Mouse (Mus musculus) heart, postnatal 25 days (tissue): ENCODE measurements at regions not wholly inside any gene's neighbourhood (a gene's known extent, or its start where the extent isn't known, plus 50 kb on each side); places are given as distances from the start of the nearest gene placed in this dataset.

Experiments used
- DNase-seq: peaks from one replicate; pipeline ENCODE4 v3.0.0; 2022; ENCODE audit warnings: low spot score
- intact Hi-C: fragments of 180-260 bp; cut with DNase I; formaldehyde crosslinking; loops from one replicate; pipeline ENCODE4 v1.15.1; 2025

DNA sequence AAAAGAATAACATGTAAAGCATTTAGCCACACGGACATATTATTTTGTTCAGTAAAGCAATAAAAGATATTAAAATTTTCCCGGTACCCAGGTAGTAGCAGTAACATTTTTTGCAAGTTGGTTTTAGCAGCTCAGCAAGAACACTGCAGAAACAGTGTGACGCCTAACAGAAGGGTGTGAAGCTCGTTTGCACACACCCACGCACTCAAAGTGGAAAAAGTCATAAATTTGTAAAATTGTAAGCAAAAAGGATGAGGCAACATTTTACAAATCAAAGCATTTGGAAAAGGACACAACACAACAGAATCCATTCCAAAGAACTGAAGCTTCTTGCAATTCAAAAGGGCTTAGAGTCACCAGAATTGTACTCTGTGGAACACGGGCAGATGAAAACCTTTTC is 1053.6 kb upstream of the Celf2 start:
- intact Hi-C loops, result no loop called here
- DNase-seq, result no peak

DNA sequence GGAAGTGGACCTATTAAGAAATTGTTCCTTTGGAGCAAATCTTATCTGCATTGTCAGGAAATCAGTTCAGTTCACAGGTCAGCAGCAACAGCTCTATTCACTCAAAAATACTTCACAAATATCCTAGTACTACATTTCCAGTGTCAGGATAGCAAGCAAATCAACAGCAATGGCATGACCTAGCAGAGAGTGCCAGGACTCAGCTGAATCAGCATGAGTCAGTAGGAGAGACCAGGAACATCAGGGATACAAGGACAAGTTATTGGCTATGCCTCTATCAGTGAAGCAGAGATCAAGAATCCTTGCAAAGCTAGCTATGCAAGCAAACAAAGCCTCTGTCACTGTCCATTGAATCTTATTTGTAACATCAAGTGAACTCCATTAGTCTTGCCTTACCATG is 1036.8 kb upstream of the Celf2 start:
- DNase-seq, result no peak
- intact Hi-C loops, result no loop called here

DNA sequence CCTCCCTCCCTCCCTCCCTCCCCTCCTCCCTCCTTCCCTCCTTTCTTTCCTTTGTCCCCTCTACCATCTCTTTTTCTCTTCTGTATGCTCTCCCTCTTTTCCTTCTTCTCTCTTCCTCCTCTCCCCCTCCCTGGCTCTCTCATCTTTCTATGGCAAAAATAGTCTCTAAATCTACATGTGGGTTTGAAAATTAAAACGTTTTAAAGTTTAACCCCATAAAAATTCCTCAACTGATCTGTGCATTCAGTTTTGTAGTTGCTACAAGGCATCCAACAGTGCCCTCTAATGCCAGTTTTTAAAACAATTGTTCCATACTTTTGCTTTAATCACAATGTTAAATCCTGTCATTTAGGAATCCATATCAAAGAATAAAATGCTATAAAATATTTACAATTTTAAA is 1027.5 kb upstream of the Celf2 start:
- no peak for DNase-seq
- intact Hi-C loops, result no loop called here

DNA sequence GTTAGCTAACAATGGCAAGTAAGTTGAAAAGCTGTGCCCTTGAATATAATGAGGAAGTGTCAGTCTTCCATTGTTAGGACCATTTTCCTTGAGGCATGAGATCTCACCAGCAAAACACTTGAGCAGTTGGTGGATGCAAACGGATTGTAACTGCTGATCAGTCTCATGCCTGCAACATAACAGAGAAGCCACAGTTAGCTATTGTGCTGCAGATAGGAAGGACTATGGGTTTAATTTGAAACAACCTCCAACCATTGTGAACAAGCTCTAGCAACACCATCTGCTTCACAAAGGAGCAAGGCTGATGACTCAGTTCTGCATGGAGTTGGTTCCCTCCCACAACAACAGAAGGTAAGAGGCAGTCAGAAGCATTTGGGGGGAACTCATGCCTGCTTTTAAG is 989.1 kb upstream of the Celf2 start:
- intact Hi-C loops, result no loop called here

DNA sequence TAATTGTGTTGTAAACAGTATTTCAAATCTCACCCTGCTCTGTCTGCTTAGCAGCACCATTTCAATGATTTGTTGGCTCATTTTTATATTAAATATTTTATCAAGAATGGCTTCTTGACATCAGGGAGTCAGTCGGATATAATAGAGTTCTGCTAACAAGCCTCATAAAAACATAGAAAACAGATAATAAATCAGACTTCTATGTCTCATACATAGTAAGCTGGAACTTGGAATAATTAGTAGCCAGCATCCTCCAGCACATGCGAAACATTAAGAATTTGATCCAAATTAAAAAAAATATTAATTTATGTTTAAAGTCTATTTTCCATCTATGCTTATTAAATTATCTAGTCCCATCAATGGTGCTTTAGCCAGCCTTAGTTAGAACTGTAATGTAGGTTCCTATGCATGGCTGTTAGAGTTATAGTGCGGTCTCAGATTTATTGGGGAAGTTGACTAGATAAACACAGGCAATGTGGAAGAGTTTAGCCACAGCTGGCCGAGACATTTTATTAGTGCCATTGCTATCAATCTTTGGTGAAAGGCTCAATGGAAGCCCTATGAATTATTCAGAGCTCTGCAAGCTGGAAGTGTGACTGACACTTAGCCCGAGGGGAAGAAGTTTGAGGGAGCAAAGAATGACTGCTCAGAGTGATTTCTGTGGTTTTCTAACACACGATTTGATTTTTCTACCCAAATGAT is 968.6 kb upstream of the Celf2 start:
- intact Hi-C loops, result no loop called here
- no peak for DNase-seq

More for the DNA sequence above, 989.1 kb upstream of the Celf2 start:
- DNase-seq, result no peak

DNA sequence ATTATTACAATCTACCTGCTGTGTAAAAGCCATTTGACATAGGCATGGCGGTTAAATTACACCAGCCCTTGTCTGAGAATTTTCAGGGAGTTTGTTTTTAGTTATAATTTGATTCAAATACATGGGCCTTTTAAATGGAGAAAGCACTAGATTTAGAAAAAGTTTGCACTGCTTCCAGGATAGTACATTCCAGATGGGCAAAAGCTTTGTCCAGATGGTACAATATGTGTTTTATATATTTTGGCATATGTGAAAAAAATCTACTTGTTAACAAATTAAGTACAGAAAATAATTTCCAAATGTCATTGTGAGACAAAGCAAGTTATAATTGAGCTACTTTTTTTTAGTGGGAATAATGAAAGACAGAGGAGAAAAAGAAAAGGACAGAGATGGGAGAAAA is 961.2 kb upstream of the Celf2 start:
- intact Hi-C loops, result no loop called here
- DNase-seq, result no peak

DNA sequence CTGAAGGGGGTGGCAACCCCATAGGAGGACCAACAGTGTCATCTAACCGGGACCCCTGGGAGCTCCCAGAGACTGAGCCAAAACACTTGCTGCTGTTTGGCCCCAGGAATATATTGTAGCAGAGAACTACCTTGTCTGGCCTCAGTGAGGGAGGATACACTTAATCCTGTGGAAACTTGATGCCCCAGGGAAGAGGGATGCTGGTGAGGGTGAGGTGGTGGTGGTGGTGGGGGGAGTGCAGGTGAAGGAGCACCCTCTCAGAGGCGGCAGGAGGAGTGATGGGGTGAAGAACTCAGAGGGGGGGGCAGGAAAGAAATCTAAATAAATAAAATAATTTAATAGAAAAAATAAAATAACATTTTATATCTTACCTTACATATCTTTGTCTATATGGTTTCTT is 959.6 kb upstream of the Celf2 start:
- no peak for DNase-seq
- intact Hi-C loops, result no loop called here

DNA sequence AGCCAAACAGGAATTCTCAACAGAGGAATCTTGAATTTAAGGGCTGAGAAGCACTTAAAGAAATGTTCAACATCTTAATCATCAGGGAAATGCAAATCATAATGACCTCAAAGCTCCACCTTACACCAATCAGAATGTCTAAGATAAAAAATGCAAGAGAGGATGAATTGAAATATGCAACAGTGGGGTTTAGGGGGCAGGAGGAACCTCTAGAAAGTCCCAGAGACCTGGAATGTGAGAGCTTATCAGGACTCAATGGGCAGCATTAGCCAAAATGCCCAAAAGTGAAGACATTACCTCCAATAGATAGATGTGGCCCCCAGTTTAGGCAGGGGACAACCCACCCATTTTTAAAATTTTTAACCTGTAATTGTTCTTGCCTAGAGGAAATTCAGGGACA is 959.0 kb upstream of the Celf2 start:
- no peak for DNase-seq
- intact Hi-C loops, result no loop called here

DNA sequence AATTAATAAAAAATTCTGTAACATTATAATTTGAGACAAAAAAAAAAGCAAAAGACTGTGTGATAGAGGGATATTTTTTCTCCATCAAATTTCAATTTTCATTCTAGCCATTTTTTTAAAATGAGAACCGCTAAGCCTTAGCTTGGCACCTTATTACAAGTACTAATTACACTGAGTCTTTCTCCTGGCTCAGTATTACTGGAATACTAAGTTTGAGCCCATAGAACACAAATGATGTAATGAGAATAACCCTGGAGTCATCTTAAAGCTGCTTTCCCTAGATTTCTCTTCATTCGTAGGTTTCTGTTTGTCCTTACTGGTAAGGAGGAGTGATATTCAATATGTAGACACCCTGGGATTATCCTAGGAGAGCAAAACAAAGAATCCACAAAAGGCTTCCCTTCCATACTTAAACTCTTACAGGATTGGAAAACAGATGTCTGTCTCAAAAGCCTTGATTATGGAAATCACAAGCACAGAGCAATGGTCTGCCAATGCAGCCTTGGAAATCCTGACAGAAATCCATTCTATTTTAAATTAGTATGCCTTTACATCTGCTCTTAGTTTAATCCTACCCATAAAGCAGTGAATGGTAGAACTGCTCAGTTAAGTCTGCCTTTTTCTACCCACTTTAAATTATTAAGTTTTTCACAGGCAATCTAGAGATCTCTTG is 958.3 kb upstream of the Celf2 start:
- intact Hi-C loops, result no loop called here
- DNase-seq, result no peak

DNA sequence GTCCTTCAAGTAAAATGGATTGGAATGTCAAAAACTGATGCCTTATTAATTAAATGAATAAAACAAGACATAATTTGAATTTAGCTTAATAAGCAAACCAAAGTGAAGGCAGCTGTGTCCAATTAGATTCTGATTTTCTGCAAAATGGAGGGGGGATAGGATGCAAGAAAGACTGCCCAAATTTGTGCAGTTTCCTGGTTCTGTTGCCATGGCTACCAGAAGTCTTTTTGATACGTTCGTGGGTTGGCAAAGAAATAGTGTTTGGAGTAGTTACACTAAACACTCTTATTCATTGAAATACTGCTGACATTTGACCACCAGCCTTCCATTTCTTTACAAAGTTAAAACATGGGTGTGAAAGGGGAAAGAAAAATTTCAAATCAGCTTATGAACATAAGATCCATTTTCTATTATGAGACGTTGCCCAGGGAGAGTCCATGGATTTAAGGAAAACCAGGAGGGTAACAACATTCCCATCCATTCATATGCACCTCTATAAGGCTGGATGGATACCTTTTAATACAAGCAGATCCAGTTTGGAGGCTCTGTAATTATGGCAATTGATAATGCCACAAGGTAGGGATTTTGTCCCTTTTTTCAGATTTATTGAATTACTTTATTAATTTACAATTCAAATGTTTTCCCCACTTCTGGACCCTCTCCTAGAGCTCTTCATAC is 943.3 kb upstream of the Celf2 start:
- intact Hi-C loops, result no loop called here

DNA sequence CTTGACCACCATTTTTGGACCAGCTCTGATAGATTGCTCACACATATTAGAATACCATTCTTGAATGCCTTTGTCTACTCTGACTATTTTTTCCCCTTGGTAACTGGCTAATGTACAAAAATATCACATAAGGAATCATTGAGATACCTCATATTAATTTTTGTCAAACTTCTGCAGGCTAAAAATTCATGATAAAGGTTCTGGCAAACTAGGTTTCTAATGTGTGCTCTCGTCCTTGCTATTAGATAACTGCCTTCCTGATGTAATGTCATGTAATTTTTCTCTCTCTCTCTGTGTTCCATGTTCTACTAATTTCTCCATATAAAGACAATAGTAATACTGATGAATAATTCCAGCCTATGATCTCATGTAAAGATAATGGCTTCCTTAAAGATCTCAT is 931.9 kb upstream of the Celf2 start:
- DNase-seq, result no peak

More for the DNA sequence above, 943.3 kb upstream of the Celf2 start:
- no peak for DNase-seq

DNA sequence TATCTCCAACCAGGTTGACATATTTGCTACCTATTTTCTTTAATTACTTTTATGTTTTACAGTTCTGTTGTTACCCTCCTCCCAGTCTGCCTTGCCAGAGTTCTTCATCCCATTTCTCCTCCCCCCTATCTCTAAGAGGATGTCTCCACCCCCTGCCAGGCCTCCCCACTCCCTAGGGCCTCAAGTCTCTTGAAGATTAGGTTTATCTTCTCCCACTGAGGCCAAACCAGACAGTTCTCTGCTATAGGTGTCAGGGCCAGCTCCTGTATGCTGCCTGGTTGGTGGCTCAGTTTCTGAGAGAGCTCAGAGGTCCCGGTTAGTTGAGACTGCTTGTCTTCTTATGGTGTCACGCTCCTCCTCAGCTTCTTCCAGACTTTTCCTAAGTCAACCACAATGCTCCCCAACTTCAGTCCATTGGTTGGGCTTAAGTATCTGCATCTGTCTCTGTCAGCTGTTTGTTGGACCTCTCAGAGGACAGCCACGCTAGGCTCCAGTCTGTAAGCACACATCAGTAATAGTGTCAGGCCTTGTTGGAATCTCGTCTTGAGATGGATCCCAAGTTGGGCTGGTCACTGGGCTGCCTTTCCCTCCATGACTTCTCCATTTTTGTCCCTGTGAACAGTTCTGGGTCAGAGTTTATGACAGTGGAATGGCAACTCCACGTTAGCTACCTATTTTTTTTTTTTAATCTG is 920.4 kb upstream of the Celf2 start:
- no peak for DNase-seq
- intact Hi-C loops, result no loop called here

More for the DNA sequence above, 931.9 kb upstream of the Celf2 start:
- intact Hi-C loops, result no loop called here

DNA sequence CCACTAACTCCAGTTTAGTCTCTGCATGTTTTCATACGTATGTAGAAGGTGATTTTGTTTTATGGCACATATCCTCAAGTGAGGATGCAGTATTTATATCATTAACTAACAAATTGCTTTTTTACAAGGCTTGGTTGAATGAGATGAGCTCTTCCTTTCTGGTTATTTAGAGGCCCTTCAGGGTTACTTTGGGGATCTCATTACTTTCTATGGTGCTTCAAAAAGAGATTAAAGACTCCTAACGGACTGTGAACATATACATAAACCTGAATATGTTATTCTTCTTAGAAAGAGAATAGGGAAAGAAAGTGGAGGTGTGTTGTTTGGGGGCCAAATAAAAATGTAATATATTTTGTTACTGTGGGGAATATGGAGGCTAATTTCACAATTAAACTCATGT is 918.8 kb upstream of the Celf2 start:
- intact Hi-C loops, result no loop called here
- DNase-seq, result no peak

DNA sequence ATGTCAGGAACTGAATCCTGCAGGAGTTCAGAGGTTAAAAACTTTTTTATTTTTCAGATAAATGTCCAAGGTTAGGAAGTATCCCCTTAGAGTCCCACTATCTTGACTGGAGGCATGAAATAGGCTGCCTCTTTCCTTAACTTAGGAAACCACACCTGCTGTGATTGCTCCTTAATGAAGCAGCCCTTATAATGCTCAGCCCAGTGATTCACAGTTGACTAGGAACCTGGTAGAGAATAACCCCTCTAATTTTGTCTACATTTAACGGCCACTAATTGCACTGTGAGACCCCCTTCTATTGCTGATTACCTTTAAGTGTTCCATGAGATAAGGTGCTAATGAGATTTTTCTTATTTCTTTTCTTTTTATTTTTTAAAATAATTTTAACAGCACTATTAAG is 918.4 kb upstream of the Celf2 start:
- intact Hi-C loops, result no loop called here
- DNase-seq, result no peak

DNA sequence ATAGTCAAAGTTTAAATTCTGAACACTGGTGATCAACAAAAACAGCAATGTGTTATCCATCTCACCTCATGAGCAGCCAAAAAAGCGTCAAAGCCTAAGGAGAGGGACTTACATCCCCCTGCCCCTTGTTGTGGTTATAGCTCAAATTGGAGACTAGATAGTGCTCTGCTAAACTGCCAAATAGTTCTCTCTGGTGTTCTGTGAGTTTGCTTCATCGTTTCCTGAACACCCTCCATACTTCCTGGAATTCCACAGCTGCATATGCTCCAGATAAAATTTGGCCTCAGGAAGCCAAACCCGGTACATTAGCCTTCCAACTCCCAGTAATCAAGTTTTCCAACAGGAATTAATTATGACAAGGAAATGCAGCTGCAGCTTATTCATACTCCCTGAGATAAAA is 906.6 kb upstream of the Celf2 start:
- intact Hi-C loops, result no loop called here
- DNase-seq, result no peak

DNA sequence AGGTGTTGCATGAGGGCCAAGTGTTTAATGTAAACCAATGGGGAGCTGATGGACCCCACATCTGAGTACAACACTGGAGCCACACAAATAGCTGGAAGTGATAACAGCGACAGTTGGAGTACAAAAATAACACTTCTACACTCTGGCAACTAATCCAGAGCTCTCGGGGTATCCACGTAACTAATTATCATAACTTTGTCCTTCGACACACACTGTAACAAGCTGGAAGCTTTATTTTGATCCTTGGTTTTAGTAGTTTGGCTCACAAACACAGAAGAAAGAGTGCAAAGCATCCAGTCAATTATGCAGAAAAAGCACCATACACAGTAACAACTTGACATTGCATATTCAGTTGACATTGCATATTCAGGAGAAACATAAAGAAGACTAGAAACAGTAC is 884.8 kb upstream of the Celf2 start:
- intact Hi-C loops, result no loop called here
- DNase-seq, result no peak

DNA sequence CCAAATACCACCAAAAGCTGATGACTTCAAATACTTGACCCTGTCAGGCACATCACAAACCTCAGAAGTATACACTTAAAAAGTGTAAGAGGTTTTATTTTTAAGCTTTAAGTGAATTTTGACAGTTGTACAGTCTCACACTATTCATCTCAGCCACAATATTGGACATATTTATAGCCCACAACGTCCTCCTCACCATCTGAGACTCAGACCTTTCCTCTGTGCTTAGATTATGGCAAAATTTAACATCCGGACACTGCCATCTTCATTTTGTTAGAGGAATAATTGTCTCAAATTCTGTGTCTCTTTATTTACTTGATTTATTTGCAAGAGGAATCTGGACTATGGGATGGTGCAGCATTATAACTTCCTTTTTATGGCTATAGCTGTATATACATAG is 880.2 kb upstream of the Celf2 start:
- intact Hi-C loops, result no loop called here
- DNase-seq, result no peak

DNA sequence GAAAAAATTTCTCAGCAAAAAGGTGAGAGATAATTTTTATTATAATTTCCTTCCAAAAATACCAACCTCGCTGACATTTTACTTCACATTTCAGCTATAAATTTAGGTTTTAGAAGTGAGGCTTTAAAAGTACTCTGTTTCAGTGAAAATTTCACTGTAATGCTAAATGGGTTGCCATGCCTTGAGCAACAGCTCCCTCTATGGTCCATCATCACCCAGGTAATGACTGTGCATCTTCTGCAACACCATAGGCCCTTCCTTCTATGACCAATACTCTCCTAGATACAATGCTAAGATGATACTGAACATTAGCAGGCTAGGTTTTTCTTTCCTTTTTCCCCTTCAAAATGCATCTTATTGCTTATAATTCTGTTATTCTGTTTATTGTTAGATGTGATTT is 870.9 kb upstream of the Celf2 start:
- intact Hi-C loops, result loop anchor here (5.0 kb wide), 1 partner anchor 1943 kb away; no protein-coding TSS in a partner anchor

DNA sequence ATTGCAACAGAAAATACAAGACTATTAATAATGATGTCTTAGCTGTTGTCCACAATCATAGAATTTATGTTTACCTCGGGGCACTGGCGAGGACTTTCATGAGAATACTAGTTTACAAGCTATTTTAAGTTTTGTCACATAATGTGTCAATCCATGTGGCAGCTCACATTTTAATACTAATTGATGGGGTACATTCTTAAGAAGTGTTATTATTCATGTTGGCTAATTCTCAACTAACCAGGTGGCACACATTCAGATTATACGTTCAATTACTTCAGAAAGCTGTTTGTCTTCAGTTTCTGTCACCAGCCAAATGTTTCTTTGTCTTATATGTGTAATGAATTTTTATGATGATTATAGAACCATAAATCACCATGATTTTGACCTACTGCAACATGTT is 870.2 kb upstream of the Celf2 start:
- intact Hi-C loops, result no loop called here

More for the DNA sequence above, 870.9 kb upstream of the Celf2 start:
- no peak for DNase-seq

DNA sequence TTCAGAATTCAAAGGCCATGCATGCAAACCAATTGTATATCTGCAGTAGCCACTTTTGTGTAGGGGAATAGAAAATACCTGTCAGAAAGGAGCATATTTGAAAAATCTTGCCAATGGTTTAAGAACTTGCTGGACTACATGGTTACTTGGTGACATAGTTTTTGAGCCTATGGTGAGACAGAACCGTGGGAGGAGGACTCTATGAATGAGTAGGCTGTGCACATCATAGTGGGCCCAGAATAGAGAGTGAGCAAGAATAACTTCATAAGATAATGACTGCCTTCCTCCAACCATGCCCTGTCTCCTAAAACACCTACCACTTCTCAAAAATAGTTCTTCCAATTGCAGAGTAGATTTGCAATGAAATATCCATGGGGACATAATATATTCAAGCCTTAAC is 838.5 kb upstream of the Celf2 start:
- DNase-seq, result no peak
- intact Hi-C loops, result no loop called here

More for the DNA sequence above, 870.2 kb upstream of the Celf2 start:
- no peak for DNase-seq

DNA sequence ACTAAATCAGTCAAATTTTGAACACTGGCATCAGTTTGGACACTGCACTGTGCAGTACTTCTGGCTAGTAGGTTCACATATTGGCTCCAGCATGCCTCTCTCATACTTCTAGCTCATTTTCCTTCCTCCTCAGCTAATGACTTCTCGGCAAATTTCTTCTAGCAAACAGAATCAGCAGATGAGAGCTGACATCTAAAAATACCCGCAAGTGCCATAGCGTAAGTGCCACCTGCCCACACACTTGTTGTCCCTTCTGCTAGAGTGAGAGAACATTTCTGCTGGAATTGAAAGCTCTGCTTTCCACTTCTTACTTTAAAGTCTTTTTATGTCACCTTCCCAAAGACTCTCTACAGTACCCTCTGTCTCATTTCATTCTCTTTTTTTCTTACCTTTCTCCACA is 835.4 kb upstream of the Celf2 start:
- intact Hi-C loops, result no loop called here
- no peak for DNase-seq
